Mouse (Mus musculus): Measurements from ENCODE around the gene Myo1d.

DNA sequence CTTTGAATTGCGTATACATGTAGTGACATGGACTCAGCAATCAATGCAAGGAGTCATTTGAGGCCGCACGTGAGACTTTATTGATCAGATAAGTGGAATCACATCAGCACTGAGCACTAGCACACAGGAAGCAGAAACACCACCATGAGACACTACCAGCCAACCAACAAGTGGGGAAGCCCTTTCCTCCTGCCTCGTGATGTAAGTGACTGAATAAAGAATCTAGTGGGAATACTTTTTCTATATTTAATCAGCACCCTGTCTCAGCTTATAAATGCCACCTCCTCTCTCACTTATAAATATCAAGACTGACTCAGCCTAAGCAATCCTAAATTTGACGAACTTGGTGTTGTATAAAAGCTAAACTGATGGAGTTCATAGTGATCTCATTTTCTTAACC is 134.7 kb downstream of the Myo1d start:
- TF ChIP-seq CTCF (IDR thresholded peaks at IDR 0.05; ENCODE audit: borderline replicate concordance, control insufficient read depth, extremely low read depth, insufficient read depth, low read length, poor library complexity) (no peak), POLR2A (IDR thresholded peaks at IDR 0.05; ENCODE audit: control insufficient read depth, extremely low read depth, insufficient read depth, low read length, poor library complexity) (no peak)
